Mouse (Mus musculus) erythroblast, embryonic 14.5 days (primary cell): Measurements from ENCODE around the gene Ttll10.

Experiments
- GATA1 ChIP-seq: IDR thresholded peaks from 2 replicates; pipeline ENCODE4 v1.6.1; 2012; ENCODE audit warnings: low read length, inconsistent platforms, mixed read lengths
- TAL1 ChIP-seq: IDR thresholded peaks from 3 replicates; pipeline ENCODE4 v1.6.1; 2012; ENCODE audit warnings: low read length, inconsistent platforms, mixed read lengths

GRCm38 (mm10) chr4:156014436-156014835 lies 44.8 kb downstream of the Ttll10 start:
- TF ChIP-seq TAL1 (no peak), GATA1 (no peak)
